Mouse (Mus musculus) inflammation-experienced regulatory T-cells (primary cell): Measurements from ENCODE around the gene Plekha8. TPM values are rescaled to one million over a fixed set of nuclear protein-coding genes. Genes with fewer than 3 reads are reported as not detected.

Experiments
- polyA plus RNA-seq, 2 experiments: library from polyadenylated mRNA; unstranded; fragments of 100-300 nt; shearing (Covaris generic); gene quantifications; one replicate each; pipeline ENCODE4 v1.2.1; 2017

Plekha8 gene
- polyA plus RNA-seq = 1 to 10 TPM; 5.0 to 5.3 TPM

GRCm38 (mm10) chr6:54594469-54595329 is at the start of gene Plekha8:
Plekha8 (plus strand) TSS chr6:54595111.

DNA sequence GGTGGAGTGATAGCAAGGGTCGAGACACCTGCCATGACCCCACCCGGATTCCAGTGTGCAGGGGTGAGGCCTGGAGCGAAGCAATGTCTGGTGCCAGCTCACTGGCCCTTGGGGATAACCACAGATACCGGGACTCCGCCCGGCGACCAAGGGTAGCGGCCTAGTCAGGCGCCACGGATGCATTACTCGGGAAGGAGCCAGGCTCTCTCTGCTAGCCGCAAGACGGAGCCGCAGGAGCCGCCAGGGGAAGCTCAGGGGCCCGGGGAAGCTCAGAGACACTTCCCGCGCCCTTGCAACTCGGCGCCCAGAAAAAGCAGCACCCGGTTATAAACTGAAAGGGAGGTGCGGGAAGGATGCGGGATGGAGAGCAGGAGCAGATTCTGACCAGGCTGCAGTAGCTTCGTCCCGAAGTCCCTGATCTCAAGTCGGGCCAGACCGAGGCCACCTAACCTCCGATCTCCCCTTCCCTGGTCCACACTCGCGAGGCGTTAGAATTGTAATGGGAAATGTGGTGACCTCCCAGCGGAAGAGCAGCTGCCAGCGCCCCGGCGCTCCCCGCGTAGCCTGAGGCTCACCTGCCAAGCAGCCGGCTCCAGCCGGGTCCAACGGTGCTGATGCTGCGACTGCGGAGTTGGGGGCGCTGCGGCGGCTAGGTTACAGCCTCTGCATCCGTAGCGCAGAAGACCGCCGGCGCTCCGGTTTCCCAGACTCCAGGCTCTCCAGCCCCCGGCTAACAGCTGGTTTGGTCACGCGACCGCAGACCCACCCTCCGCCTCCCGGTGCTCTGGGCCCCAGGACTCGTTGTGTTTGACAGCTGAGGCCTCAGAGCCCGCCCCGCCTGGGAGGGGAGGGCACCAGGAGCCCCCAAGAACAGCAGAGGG is 29.0 kb upstream of the Plekha8 start, which contains the start of gene Scrn1:
Scrn1 (minus strand) TSS at position 825 of the 881 bp plus-strand sequence.

GRCm38 (mm10) chr6:54597208-54597607 is 2.3 kb downstream of the Plekha8 start, which contains the start of gene Fkbp14:
Fkbp14 (minus strand) TSS chr6:54597308.

DNA sequence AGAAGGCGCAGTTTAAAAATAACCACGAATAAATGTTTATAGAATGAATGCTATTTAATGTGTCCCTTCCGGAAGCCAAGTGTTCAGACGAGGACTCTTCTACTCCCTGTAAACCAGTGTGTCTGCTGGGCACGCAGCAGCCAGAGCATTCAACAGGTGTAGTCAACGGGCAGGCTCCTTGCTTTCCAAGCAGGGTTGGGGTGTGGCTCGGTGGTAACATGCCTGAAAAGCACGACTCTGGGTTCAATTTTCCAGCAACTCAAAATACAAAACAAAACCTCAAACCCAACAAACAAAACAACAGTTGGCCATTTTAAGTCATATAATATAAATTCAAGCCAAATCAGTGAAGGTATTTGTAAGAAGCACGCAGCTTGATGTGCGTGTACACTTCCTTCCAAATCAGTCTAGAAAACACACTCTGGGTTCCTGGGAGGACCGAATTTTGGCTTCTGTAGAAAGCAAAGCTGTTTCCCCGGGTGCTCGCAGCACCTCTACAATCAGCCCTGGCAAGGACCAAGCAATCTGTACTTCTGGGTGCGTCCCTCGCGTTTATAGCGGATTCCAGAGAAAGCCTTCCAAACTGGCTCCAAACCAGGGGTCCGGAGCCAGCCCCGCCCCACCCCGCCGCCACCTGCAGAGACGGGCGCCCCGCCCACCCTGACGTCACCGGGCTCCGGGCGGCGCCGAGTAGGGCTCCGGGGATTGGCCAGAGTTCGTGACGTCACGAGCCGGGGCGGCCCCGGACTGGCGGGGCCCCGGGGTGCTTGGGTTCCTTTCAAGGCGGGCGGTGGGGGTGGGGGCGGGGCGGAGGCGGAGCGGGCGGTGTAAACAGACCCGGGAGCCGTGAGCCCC is 86.2 kb downstream of the Plekha8 start, which contains the start of gene Mturn:
Mturn (plus strand) TSS at position 734 of the 855 bp plus-strand sequence.

Other genes starting within 250 kb of the Plekha8 start
- gene Wipf3, start 165.5 kb upstream of the Plekha8 start, polyA plus RNA-seq = 1 to 10 TPM in 1 of 2 experiments, under 1 TPM in 1; 0.29 to 1.4 TPM
- under 1 TPM; 0.55 to 0.76 TPM for gene Scrn1, start 28.6 kb upstream of the Plekha8 start, polyA plus RNA-seq
- 1 to 10 TPM in 1 of 2 experiments, under 1 TPM in 1; 0.83 to 1.5 TPM for gene Fkbp14, start 2.2 kb downstream of the Plekha8 start, polyA plus RNA-seq
- 10 to 100 TPM; 17.5 to 19.1 TPM for gene Mturn, start 86.5 kb downstream of the Plekha8 start, polyA plus RNA-seq
- 100 to 1,000 TPM; 147 to 165 TPM for gene Znrf2, start 221.8 kb downstream of the Plekha8 start, polyA plus RNA-seq